Mouse (Mus musculus): ENCODE data around the gene Mphosph9. TPM values are rescaled to one million over a fixed set of nuclear protein-coding genes. Genes with fewer than 3 reads are reported as not detected.

The Mphosph9 gene
- total RNA-seq, 2 experiments from 2014 or later, result 18.3 to 25.2 TPM

DNA sequence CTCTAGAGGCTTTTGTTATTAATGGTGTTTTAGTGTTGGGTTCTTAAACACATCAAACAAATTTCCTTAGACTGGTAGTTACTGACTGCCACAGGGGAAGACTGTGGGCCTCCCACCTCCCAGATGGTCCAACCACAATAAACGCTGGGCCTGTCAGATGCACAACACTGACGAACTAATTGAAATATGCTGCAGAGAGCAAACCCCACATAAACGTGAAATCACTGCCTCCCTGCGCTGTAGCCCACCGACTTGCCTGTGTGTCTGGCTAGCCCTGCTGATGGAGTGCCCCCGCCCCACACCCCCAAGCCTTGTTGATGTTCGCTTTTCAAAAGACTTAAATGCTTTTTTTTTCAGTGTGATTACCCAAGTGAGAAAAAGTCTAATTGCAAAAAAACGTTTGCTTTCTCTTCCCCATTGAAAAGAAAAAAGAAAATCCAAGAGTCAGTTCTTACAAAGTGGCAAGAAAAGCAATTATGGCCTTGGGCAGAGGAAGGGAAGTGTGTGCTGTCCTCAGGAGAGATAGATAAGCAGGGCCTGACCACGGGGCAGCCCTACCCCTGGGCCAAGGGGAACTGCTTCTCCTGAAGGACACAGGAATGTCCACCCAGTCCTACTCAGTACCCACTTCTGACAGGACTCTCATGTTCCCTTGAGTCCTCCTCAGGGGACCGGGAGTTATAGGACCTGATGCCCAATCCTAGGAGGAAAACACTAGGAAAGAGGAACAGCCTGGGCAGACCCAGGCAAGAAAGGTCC, 85.9 kb downstream of the Mphosph9 start:
- ATAC-seq (replicated peaks; ENCODE audit: poor library complexity), result 0 out of 2 replicates have a peak, but pooled peaks have one; percentile 29

DNA sequence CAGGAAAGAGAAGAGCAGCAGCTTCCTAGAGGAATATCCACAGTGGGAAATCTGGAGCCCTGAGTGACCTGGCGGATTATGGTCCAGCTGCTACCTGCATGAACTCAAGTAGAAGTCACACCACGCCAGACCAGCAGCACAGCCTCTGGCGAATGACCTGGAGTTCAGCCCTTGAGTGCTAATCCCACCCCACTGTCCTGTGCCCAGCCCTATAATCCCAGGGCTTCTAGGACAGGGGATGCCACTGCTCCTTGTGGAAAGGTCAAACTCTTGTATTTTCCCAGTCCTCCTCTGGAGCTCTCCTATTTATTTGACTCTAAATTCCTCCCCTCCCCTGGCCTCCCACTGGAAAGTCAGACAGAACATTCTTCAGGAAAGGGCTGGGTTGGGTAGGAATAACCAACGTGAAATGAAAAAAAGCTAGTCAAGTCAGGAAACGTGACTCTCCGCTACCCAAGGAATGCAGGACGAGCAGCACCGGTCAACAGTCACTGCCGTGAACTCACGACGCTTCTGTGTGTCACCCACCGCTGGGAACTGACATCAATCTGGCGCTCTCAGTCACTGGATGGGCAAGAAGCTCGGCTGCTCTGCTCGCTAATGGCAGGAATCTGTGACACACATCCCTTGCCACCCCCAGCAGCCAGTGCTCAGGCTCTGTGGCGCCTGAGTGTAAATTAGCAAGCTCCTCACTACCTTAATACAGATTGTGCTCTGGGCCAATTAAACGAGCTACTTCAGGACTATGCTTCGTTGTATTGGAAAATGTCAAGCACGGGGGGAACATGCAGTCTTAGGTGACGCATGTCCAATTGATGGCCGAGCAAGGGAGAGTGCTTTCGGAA, 86.7 kb downstream of the Mphosph9 start:
- ATAC-seq (replicated peaks; ENCODE audit: poor library complexity), result no peak

DNA sequence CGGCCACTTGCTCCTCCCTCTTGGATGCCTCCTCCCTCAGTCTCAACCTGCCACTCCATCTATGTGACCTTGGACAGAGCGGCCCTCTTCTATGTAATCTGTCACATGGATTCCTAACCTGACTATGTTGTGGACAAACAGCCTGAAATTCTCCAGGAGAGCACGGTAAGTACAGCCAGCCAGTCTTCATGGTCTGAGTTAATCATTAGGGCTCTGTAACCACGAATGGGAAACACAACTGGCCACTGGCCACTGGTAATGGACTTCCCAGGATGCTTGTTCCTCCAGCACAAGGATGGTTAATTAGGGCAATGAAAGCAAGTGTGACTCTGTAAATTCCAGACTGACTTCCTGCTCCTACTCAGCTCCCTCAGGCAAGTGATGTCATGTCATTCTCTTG, 91.6 kb downstream of the Mphosph9 start:
- no peak for ATAC-seq (replicated peaks; ENCODE audit: poor library complexity)

DNA sequence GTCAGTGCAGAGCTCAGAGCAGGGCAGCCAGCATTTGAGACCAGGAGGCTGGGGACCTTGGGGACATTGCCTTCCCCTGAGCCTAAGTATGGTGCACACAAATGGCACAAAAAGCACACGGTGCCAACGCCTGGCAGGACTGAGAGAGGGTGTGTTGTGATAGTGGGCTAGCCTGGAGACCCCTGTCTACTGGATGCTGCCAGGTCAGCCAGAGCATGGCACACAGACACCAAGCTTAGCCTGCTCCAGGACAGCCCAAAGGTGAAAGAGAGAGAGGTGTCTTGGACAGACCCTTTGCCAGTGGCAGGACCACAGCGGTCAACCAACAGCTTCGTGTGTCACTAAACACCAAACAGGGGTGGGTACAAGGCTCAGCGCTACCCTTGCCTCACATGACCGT, 93.0 kb downstream of the Mphosph9 start:
- no peak for ATAC-seq (replicated peaks; ENCODE audit: poor library complexity)

DNA sequence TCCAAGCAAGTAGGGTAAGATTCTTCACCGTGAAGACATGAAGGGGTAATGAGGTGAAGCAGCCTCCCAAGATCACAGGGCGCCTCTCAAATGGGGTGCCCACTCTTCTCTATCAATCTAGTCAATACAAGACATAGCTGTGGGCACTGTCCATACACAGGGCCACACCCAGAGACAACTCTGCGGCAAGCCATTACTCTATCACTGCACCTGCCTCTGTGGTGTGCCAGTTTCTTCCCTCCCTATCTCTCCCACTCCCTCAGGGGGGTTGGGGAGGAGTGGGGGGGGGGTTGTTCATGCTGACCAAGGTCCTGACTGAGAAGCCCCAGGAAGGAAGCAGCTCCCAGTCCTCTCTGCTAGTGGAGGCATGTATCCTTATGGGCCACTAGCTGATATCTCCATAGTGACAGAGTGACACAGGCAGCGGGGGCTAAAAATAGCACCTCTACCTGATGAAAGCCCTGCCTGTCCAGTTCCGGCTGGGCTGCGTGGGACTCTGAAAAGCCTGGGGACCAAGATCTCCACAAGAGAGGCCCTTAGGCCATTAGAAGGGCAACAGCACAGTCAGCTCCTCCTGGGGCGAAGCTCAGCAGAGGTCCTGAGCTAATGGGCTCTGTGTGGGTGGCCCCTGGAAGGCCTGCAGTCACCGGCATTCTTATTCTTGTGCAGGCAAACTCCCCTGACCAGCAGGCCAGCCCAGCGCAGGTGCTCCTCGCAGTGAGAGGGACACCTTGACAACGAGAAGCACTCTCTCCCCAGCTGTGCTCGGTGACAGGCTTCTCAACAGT, 93.7 kb downstream of the Mphosph9 start:
- no peak for ATAC-seq (replicated peaks; ENCODE audit: poor library complexity)

DNA sequence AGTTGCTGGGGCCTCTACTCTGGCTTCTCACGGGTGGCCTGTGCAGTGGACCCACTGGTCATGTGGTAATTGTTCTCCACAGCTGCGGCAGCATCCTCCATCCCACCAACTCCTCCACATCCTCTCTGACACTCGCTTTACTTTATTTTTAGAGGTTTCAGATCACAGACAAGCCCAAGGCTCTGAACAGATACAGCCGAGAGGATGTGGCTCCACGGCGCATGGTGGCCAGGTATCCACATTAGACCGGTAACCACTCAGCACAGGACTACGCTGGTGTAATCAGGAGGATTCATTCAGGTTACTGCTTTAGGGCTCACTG, 94.7 kb downstream of the Mphosph9 start:
- ATAC-seq (replicated peaks; ENCODE audit: poor library complexity), result no peak

DNA sequence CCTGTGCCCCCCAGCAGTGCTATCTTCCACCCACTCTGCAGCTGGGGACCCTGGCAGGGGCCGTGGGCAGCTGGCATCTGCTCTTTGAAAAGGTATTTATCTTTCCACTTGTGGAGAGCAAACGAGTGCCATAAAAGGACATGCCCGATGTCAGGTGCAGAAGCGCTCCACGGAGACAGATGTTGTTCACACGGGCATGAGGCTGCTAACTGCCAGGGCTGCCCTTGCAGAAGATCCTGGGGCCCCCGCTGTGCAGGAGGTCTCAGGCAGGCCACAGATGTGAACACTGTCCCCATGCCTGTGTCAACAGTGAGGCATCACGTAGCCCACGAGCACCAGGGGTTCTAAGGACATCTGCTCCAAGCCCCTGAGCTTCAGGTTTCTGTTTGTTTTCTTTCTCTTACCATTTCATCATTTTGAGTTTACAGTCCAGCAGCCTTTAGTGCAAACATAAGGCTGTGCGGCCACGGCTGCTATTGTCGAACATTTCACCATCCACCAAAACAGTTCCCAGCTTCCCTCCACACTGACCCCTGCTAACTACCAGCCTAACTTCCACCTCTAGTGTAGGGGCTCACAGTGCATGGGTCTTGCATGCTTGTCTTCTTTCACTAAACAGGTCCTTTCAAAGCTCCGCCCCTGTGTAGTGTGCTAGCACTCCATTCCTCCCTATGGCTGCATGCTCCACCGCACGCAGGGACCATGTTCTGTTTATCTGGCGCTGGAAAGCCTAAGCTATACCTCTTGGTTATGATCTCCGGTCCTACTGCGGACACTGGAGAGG, 95.2 kb downstream of the Mphosph9 start:
- ATAC-seq (replicated peaks; ENCODE audit: poor library complexity), result no peak

DNA sequence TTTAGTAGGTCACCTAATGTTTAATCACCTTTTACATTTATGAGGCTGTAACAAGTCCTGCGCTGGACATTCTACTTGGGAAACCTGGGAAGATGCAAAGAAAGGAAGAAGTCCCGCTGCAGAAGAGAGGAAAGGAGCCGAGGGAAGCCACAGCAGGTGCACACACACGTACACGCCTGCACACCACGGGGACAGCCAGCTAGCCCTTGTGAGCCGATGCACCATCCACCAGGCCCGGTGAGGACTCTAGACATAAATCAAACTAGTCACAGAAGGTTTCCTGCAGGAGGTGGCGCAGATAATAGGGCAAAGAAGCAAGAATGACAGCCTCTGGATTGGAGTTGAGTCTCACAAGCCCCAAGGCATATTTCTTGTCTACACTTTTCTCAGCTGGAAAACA, 97.3 kb downstream of the Mphosph9 start:
- ATAC-seq (replicated peaks; ENCODE audit: poor library complexity), result no peak

DNA sequence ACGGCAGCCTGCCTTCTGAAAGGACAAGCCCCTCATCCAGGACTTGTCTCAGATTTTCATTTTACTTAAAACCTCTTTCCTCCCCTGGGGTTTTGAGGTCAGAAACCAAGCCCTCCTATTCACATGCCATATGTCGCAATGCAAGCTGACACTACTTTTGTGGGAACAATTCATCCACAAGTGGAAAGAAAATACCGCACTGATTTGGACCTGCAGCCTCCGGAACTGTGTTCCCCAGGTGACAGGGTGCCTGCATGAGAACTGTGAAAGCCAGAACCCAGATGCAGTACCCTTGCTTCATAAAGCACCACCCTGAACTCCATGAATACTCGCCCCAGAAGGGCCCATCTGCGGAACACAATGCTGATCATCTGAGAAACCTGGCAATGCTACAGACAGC, 100.6 kb downstream of the Mphosph9 start:
- no peak for ATAC-seq (replicated peaks; ENCODE audit: poor library complexity)

DNA sequence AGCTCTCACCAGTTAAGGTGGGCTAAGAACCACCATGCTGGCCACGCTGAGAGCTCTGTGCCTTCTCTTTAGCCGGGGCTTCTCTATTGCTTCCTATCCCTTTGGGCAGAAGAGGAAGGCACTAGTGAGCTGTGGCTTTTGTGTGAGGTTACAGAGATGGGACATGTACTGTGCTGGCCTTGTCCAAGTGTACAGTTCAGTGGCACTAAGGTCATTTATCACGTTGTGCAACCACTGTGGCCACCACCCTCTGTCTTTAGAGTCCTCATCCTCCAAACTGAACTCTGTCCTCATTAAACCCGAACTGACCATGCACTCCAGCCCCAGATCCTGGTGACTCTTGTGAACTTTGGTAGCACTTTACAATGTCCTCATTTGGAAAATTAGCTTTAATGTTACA, 101.3 kb downstream of the Mphosph9 start:
- ATAC-seq (replicated peaks; ENCODE audit: poor library complexity), result no peak

DNA sequence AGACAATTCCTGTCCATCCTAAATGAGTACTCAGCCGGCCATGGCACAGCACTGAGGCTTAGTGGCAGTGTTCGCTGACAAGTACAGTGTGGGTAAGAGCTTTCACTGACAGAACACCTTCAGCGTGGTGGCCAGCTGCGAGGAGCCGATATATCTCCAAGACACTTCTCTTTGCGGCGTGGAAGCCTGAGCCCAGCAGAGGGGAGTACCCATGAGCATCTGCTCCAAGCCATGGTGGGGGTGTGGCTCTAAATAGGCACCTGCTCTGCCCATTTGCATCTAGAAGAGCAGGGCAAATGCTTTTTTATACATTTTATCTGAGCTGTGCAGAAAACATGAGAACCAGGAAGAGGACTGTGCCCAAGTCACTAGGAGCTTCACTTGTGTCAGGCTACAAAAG, 101.9 kb downstream of the Mphosph9 start:
- ATAC-seq (replicated peaks; ENCODE audit: poor library complexity), result peak; percentile 91

DNA sequence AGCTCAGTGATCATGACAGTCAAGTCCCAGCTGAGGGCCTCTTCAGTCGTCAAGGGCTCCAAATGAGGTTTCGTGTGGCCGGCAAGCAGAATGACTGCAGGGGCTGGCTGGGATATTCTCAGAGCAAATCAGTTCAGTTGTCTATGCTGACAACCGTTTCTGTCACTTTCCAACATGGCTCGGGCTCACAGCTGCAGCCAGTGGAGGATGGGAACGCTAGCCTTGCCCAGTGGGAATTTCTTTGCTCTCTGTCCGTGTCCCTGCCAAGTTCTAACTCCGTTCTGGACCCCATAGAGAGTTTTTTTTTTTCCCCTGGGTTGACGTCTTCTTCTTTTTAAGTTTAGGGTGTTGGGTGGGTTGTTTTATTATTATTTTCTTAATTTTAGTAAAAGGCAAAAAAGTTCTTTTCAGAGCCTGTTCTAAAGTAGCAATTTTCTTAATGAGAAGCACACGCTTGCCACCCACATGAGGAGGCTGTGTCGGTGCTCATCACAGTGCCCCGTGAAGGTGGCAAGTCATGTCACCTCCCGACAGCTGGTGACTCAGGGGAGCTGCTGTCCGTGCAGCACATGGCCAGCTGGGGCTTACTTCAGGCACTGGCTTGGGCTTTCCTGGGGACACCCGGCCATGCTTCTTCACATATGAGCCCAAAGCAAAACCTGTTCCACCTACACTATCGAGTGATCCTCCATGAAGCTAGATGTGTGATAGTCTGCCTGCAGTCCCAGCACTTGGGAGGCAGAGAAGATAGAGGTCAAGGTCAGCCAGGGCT, 103.3 kb downstream of the Mphosph9 start:
- no peak for ATAC-seq (replicated peaks; ENCODE audit: poor library complexity)

DNA sequence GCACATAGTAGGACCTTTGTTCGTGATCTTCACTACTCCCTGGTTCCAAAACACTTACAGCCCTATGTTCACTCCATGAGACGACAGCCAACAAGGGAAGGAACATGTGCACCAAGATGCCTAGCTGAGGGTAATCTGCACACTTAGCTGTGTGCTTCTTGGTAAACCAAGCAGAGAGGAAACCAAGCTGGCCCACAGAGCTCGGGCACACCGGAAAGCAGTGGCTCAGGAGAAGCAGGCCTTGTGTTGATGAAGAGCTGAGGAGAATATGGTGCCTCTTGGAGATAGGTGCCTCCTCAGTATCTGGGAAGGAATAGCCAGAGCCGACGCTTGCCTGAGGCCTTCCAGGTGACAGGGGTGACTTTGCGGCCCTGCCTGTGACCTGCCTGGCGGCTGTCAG, 104.2 kb downstream of the Mphosph9 start:
- ATAC-seq (replicated peaks; ENCODE audit: poor library complexity), result no peak

DNA sequence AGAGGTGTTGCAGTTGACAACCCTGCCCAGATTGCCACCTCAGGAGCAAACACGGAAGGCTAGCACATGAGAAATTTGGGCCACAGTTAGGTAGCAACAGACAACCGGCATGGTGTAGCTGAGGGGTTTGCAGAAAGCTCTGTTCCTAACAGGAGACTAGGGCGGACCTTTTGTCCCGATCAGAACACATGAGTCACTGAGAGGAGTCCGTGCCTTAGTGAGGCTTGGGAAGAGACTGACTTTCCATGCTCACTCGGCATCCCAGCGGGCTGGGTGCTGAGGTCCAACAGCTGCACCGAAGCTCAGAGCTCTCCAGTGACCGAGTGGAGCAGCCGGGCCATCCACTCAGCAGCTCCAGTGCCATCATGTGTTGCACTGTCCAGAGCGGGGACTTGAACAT, 105.1 kb downstream of the Mphosph9 start:
- ATAC-seq (replicated peaks; ENCODE audit: poor library complexity), result no peak

DNA sequence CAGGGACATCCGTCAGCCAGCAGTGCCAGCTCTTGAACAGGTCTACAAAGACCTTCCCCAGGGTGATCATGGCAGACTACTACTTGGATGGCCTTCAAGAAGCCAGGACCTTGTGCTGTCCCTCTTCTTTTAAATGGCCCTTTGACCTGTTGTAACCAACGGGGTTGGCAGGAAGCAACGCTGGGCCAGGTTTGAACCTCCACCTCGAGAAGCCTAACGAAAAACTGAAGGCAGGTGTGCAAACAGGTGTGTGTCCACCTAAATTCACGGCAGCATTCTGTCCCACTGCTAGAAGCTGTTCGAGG, 106.1 kb downstream of the Mphosph9 start:
- ATAC-seq (replicated peaks; ENCODE audit: poor library complexity), result no peak

DNA sequence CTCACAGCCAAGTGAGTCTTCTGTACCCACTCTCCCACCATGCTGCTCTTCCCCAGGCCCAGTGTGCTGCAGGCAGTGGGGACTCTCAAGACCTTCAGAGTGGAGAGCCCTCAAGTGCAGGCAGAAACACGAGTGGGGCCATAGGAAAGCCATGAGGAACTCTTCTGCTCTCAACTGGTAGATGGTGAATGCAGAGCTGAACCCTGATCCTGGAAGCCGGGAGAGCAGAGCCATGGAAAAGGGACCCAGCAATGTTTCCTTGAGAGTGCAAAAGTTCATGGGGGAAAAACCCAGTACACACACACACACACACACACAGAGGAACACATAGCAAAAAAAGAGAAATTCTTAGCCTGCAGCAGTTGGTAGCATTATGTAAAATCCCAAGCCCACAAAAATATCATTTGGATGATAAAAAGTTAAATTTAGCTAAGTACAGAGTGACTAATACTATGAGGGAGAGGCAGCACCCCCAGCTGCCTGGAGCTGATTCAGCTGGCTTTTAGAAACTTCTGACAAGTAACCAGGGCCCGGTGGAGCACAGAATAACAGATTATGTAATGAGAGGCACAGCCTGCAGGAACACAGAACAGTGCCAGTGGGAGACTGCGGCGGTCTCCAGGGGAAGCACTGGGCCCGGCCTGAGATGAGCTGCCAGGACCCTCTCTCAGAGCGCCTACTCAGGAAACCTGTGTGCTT, 106.6 kb downstream of the Mphosph9 start:
- ATAC-seq (replicated peaks; ENCODE audit: poor library complexity), result no peak

DNA sequence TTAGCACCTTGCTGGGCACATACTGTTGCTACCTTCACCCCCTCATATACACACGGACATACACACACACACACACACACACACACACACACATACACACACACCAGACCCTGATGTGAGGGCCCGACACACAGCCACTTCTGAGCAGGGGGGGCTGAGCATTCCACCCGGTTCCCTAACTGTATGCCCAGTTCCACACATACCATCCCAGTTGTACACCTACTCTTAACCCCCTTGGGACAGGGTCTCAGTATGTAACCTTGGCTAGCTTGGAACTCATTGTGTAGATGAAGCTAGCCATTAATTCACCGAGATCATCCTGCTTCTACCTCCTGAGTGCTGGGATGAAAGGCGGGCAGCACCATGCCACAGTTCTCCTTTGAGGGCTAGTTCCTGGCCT, 107.2 kb downstream of the Mphosph9 start:
- ATAC-seq (replicated peaks; ENCODE audit: poor library complexity), result no peak

DNA sequence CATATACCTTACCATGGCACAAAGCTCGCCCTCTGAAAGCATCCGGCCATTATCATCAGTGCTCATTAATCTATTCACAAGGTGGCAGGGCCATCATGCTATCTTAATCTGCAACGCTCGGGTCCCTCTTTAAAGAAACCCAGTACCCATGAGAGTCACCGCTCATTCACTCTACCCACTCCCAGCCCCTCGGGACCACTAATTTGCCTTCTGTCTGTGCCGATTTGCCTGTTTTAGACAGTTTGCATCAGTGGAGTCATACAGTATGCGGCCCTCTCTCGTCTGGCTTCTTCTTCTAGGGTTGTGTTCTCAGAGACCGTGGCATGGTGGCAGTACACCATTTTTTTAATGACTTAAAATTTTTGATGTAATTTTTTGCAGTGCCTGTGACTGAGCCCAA, 108.3 kb downstream of the Mphosph9 start:
- ATAC-seq (replicated peaks; ENCODE audit: poor library complexity), result no peak

DNA sequence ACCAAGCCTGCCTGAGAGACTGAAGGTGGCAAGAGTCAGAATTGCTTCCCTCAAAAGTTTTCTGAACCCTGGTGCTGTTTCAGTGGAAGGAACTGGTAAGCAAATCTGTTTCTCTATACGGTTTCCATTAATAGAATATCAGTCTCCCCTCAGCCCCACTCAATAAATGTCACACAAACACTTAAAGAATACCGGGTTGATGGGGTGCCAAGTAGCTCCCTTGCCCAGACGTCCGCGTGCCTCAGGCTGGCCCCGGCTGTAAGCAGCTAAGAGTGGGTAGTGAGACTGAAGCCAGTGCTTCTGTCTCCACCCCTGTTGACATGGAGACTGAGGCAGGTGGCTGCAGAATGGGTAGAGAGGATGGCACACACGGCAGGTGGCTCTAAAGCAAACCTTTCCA, 108.8 kb downstream of the Mphosph9 start:
- no peak for ATAC-seq (replicated peaks; ENCODE audit: poor library complexity)

Measured in megakaryocyte progenitor cell, adult 5-6 weeks (primary cell).